Comparison of ENCODE assay signal across 11 mouse cellular contexts in the genomic region with DNA sequence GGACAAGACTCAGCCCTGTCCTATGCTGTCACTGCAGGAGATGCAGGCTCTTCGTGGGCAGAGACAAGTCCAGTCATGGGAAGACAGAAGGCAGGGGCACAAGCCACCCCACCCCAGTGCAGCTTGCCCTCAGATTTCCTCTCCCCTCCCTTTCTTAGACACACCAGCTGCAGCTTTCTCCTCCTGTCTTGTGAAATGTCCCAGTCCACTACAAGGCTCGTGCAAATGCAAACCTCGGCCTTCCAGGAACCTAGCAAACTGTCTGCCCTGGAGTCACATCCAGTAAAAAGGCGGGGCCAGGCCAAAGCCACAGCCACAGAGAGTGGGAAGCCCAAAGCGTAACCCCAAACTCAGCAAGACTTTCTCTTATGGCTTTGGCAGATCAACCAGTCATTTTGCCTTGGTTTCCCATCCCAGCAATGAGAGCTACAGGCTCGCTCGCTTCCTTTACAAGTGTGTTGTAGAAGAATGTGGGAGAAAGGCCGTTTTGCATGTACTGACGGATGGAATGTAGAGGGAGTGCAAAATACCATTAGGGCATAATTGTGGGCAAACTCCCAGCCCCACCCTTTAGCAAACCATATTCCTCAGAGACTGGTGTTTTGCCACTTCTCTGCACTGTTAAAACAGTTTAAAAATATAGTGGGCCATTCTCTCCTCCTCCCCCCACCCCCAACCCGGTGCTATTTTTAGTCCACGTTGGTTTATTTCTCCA.
DNase-seq lines count a peak whose midpoint lies in the region; ATAC-seq lines count a peak whose summit lies in the region.
"Had no signal": no experiment of that assay in that cellular context is flagged by ENCODE, and none has a peak within 500 bp of the region (broad histone marks: within the 10 kb centered on the region; RNA-seq: fewer than 3 reads in every experiment).

No protein-coding gene starts in this region.

- H3K27ac ChIP-seq in limb, embryonic 12.5 days, result 0 out of 2 replicates have a peak overlapping the region, but pooled peaks have one; percentile 36
- H3K27ac ChIP-seq in limb, embryonic 10.5 days, result no peak overlapping the region
- peak overlapping the region; percentile 14 for H3K27ac ChIP-seq in heart, embryonic 12.5 days (ENCODE audit: poor library complexity, severe bottlenecking)
- H3K27ac ChIP-seq: forebrain, embryonic 13.5 days; hindbrain, embryonic 13.5 days had no signal

- H3K27me3 ChIP-seq in limb, embryonic 12.5 days, result peaks cover 22% of the 10 kb centered on the region
- H3K27me3 ChIP-seq in limb, embryonic 10.5 days (ENCODE audit: low read depth, poor library complexity, severe bottlenecking), result peaks cover 46% of the 10 kb centered on the region
- H3K27me3 ChIP-seq in heart, embryonic 12.5 days (replicated peaks), result peaks cover 10% of the 10 kb centered on the region; the same call in 1 of the 2 replicates

- no peak for ATAC-seq in limb, embryonic 12.5 days (ENCODE audit: insufficient number of reproducible peaks, insufficient read depth, low FRiP score, low TSS enrichment, low read depth)
- ATAC-seq in heart, embryonic 12.5 days (ENCODE audit: insufficient number of reproducible peaks, low FRiP score), result peak; percentile 54; the same call in 1 of the 2 replicates
- ATAC-seq: forebrain, embryonic 13.5 days had no signal

- H3K9ac ChIP-seq in limb, embryonic 12.5 days (replicated peaks), result 0 out of 2 replicates have a peak overlapping the region, but pooled peaks have one; percentile 1
- no peak overlapping the region for H3K9ac ChIP-seq in heart, embryonic 12.5 days
- H3K9ac ChIP-seq: forebrain, embryonic 13.5 days; hindbrain, embryonic 13.5 days had no signal

- 51% methylated on average over 11 of the region's 11 CpGs for WGBS in limb, embryonic 12.5 days
- WGBS in limb, embryonic 10.5 days, result 59% methylated on average over 11 of the region's 11 CpGs
- 39% methylated on average over 11 of the region's 11 CpGs for WGBS in heart, embryonic 12.5 days

- H3K4me2 ChIP-seq in limb, embryonic 12.5 days, result no peak overlapping the region
- H3K4me2 ChIP-seq in heart, embryonic 12.5 days, result no peak overlapping the region; the same call in 1 of the 2 replicates
- H3K4me2 ChIP-seq: forebrain, embryonic 13.5 days; hindbrain, embryonic 13.5 days had no signal

- H3K36me3 ChIP-seq in limb, embryonic 12.5 days, result no peaks in the 10 kb centered on the region
- no peaks in the 10 kb centered on the region for H3K36me3 ChIP-seq in limb, embryonic 10.5 days
- H3K36me3 ChIP-seq in heart, embryonic 12.5 days, result no peaks in the 10 kb centered on the region
- H3K36me3 ChIP-seq: hindbrain, embryonic 13.5 days had no signal

- H3K4me3 ChIP-seq in limb, embryonic 12.5 days (replicated peaks), result no peak overlapping the region
- no peak overlapping the region for H3K4me3 ChIP-seq in limb, embryonic 10.5 days
- no peak overlapping the region for H3K4me3 ChIP-seq in heart, embryonic 12.5 days
- H3K4me3 ChIP-seq: forebrain, embryonic 13.5 days; hindbrain, embryonic 13.5 days had no signal

- DNase-seq in limb, embryonic 10.5 days (ENCODE audit: low spot score), result no peak
- DNase-seq in NIH3T3 (ENCODE audit: low read depth), result peak; percentile 79
- DNase-seq in lung, postnatal 36 days, result peak; percentile 60
- DNase-seq in ovary, postnatal 36 days (ENCODE audit: low spot score), result no peak
- DNase-seq in layer of hippocampus, adult 9-11 months, result no peak
- DNase-seq in layer of hippocampus, postnatal 36 days, result no peak
- DNase-seq: cerebellum, adult 11-12 months had no signal

- no peaks in the 10 kb centered on the region for H3K9me3 ChIP-seq in limb, embryonic 12.5 days
- H3K9me3 ChIP-seq in limb, embryonic 10.5 days (replicated peaks), result no peaks in the 10 kb centered on the region
- H3K9me3 ChIP-seq in heart, embryonic 12.5 days (replicated peaks), result no peaks in the 10 kb centered on the region
- H3K9me3 ChIP-seq: forebrain, embryonic 13.5 days; hindbrain, embryonic 13.5 days had no signal

- peaks cover 26% of the 10 kb centered on the region for H3K4me1 ChIP-seq in limb, embryonic 12.5 days (replicated peaks)
- peaks cover 34% of the 10 kb centered on the region for H3K4me1 ChIP-seq in limb, embryonic 10.5 days
- peaks cover 29% of the 10 kb centered on the region for H3K4me1 ChIP-seq in heart, embryonic 12.5 days (replicated peaks)
- H3K4me1 ChIP-seq: forebrain, embryonic 13.5 days had no signal

Comparison
In these comparisons a context has a peak if more than half of its experiments do, and no peak if none do; other contexts are left out.
1. DNase-seq: peak in NIH3T3 (single experiment) and lung, postnatal 36 days (single experiment); none in limb, embryonic 10.5 days (single experiment), ovary, postnatal 36 days (single experiment), layer of hippocampus, adult 9-11 months (single experiment) and layer of hippocampus, postnatal 36 days (0 of 2).